Mouse (Mus musculus): ENCODE results near the gene Kank1. TPM values are rescaled to one million over a fixed set of nuclear protein-coding genes. Genes with fewer than 3 reads are reported as not detected.

Kank1 gene
- 10 to 100 TPM; 40.1 to 51.6 TPM for total RNA-seq (2021)

DNA sequence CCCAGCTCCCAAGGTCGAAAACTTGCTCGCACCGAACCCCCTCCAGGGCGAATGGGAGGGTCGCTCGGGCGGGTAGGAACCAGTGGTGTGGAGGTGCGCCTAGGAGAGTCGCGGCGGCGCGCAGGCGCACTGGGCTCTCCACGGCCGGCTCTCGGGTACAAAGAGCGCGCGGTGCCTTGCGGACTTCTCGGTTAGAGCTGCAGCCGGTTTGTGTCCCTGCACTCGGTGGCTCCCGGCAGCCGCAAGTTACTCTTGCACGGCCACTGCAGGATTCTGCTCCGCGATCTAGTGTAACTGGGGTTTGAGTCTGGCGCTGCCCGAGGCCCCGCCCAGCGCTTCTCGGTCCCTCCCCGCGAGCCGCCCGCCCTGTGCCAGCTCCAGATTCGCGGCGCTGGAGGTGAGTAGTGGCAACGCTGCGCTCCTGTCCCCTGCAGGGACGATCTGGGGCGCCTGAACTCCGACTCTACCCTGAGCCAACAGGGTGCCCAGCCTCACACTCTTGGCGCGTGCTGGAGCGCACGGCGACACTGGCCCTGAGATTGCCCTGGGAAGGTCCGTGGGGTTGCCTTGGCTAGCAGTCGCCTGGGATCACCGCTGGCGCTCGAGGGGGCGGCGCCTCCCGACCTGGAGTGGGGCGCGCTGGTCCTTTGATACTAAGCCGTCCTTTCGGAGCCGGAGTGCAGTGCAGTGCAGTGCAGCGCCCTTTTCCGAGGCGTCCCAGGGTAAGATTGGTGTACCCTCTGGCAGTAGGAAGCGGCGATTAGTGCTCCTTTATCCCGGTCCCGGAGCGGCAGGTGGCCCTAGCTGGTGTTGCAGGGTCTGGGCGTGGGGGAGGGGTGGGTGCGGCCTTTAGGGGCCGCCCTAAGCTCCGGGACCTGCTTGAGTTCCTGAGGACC, at the start of gene Kank1:
TSS of gene Kank1 (plus strand) at position 380 of the 896 bp plus-strand sequence.
- peak; percentile 79 to 82 for DNase-seq
- intact Hi-C loops (cut with DNase I) = loop anchor here (2.0 to 5.0 kb wide), 3 partner anchors 80 to 104 kb away; no protein-coding TSS in a partner anchor

DNA sequence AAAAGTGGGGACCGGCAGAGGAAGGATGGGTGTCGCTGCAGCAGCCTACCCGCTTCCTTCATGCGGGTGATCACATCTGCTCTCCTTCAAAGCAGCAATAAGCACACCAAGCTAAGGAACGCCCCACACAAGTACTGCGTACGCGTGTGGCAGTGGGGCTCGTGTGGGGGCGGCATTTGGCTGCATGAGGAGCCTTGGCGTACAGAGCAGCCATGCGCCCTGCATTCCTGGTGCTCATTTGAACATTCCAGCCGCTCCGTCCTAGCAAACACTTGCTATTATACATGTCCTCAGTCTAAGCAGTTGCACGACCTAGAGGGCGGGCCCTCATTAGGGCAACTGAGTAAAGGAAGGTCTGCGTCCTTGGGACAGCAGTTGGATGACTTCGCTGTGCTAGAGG, 49.1 kb upstream of the Kank1 start:
- DNase-seq = no peak

DNA sequence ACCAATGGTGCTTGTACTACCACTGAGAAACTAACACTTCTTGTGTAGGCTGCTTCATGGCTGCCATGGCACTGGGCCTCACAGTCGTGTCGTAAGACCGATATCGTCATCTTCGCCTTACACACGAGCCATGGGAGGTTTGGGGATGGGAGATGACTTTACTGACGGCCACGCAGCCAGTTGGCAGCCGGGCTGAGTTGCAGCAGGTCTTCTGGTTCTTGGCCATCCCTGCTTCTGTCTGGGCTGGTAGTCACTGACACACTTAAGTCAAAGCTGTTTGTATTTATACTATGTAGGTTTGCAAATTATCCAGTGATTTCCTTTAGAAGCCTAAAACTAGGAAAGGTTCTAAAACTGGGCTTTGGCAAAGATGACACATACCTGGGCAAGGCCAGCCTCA, 43.0 kb upstream of the Kank1 start:
- intact Hi-C loops (cut with DNase I) = no loop called here

More for the DNA sequence above, 49.1 kb upstream of the Kank1 start:
- intact Hi-C loops (cut with DNase I) = no loop called here

DNA sequence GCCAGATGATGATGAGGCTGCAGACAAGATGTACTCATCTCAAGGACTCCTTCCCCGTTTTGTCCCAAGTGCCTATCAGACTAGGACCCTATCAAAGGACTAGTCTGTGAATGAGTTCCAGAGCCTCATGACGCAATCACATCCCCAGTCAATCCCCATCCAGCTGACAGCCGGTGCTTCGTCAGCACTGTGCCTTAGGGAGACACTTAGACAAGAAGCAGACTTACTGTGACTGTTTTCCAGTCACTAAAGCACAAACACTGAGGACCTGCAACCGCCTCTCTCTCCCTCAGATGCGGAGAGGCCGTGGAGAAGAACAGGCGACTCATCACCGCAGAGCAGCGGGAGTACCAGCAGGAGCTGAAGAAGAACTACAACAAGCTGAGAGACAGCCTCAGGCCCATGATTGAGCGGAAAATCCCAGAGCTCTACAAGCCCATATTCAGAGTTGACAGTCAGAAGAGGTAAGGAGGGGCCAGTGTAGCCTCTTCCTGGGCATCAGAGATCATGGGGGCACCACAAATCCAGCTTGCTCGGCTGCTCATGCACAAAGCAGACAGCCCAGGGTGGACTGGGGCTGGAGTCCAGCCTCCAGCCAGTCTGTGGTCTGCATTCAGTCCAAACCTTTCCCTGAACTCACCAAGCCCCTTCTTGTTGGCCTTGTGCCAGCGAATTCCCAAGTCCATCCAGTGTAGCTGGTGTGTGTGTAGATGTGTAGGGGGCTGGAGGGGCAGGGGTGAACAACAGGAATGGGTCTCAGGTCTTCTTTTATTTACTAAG, 36.5 kb upstream of the Kank1 start:
- intact Hi-C loops (cut with DNase I) = no loop called here

More for the DNA sequence above, 43.0 kb upstream of the Kank1 start:
- DNase-seq = no peak

GRCm38 (mm10) chr19:25203077-25203476, 33.7 kb upstream of the Kank1 start:
- intact Hi-C loops (cut with DNase I) = no loop called here
- DNase-seq = no peak

More for the DNA sequence above, 36.5 kb upstream of the Kank1 start:
- no peak for DNase-seq

DNA sequence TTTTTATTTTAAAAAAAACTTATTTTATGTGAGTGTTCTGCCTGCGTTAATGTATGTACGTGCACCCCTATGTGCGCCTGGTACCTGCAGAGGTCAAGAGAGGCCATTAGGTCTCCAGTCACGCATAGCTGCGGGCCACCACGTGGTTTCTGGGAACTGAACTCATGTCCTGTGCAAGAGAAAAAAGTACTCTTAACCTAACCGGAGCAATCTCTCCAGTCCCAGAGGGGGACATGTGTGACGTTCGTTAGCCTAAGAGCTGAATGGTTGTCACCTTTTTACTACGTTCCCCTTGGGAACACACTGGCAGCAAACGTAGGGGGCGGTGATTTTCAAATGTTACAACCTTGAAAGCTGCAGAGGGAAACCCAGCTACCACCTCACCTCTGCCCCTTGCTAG, 29.8 kb upstream of the Kank1 start:
- DNase-seq = no peak
- intact Hi-C loops (cut with DNase I) = no loop called here

- peak; percentile 60 to 67 for DNase-seq
- intact Hi-C loops (cut with DNase I) = no loop called here
Observed at GRCm38 (mm10) chr19:25207731-25208361, 28.9 kb upstream of the Kank1 start.

DNA sequence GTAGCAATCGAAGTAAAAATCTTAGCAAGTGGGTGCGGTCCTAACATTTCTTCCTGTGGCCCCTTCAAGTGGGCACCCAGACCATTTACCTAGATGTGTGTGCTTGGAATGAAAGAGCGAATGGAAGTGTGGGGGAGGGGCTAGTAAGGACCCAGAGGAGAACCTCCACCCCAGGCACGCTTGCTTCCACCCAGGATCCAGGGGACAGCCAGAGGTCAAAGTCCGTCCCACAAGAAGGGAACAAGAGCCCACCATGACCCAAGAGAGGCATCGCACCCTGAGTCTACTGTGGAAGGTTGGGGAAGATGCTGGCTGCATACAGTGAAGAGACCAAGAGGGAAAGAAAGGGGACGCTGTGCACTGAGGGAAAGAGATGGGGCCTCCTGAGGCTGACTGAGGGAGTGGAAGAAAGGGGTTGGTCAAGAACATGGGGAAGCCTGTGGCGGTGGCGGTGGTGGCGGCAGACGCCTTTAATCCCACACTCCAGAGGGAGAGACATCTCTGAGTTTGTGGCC, 28.1 kb upstream of the Kank1 start:
- intact Hi-C loops (cut with DNase I) = no loop called here
- no peak for DNase-seq

DNA sequence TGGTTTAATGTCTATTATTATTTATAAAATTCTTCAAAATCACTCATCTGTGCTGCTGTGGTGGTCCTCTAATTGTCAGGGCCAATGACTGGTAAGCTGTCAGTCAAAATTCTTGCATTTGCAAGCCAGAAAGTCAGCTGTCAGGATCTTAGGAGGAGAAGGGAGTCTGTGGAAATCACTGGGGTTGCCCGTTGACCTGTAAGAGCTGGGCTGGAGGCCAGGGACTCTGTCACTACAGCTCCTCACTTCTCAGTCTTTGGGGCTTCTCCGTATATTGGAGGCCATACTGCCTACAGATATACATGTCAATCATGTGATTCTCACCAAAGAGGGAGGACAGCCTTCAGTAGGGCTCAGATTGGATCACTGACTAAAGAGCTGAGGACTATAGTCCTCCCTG, 16.2 kb upstream of the Kank1 start:
- no peak for DNase-seq
- intact Hi-C loops (cut with DNase I) = no loop called here

DNA sequence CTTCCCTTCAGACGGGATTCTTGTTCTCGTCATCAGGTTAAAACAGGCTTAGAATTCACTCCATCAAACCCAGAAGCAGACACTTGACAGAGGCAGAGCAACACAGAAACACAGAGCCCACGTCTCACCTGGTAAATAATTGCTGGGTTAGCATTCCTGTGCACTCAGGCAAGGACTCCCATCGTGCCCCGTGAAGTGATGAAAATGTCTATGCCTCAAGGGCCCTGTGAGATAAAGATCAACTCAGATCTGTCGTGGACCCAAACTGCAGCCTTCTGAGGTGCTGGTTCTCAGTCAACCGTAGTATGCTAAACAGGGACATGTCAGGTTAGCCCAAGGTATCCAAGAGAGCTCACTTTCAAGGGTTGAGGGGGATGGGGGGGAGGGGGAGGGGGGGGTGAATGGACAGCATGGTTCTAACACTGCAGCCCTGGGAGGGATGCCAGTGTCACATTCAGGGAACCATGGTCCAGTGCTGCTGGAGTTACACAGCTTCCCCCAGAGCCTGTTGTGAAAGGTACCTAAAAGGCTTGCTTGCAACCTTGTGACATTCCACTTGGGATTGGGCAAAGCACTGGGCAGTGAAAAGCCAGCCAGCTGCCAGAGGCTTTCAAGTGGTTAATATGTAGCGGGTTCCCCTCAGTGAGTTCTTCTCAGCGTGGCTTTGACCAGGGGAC, 14.7 kb upstream of the Kank1 start:
- no peak for DNase-seq
- intact Hi-C loops (cut with DNase I) = no loop called here

DNA sequence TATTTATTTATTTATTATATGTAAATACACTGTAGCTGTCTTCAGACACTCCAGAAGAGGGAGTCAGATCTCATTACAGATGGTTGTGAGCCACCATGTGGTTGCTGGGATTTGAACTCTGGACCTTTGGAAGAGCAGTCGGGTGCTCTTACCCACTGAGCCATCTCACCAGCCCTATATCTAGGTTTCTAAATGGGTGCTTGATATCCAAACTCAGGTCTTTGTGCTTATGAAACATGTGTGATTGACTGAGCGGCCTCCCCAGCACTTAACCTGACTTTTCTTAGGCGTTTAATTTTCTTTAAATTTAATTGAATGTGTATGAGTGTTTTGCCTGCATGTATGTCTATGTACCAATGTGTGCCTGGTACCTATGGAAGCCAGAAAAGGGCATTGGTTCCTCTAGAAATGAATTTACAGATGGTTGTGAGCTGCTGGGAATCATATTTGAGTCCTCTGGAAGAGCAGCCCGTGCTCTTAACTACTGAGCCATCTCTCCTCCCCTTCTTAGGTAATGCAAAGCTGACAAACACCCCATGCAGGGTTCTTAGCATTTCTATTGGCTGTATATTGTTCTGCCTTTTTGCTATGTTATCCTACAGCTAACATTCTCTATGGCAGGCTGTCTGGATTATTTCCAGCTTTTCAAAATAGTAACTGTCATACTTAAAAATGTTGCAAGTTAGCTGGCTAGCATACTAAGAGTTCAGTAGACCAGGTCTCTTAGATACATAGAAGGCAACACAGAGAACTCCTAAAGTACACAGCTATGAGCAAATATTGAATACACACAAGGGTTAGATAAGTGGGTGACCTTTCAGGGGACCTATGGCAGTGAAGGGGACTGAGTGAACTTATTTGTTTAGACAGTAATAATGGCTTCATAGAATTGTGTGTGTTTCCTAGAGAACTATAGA, 6.5 kb upstream of the Kank1 start:
- no peak for DNase-seq
- intact Hi-C loops (cut with DNase I) = no loop called here

- no peak for DNase-seq
- intact Hi-C loops (cut with DNase I) = no loop called here
Observed at GRCm38 (mm10) chr19:25230975-25231334, 5.8 kb upstream of the Kank1 start.

- intact Hi-C loops (cut with DNase I) = no loop called here
- no peak for DNase-seq
Observed at GRCm38 (mm10) chr19:25232032-25232431, 4.7 kb upstream of the Kank1 start.

DNA sequence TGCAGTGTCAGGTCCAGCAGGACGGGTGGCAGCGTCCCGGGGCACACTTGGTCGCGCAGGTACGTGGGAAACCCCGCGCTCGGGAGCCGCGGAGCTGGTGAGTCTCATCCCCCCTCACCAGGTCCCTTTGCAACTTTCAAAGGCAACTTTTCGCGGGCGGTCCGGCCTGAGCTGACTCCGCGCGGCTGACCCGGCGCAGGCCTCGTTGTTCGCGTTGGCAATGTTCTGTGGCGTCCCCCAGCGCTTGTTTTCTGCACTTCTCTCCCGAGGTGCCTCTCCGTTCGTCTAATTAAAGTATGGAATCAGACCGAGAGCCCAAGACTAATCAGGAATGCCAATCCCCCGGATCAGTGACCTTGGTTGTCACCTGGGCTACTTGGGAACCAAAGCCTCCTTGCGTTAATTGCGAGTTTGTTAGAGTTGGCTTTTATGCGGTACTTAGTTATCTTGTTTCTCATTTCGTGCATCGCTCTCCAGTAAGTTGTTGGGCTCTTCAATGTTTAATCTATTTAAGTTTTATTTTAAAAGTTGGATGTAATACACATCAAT, 791 bp downstream of the Kank1 start:
- intact Hi-C loops (cut with DNase I) = loop anchor here (2.0 to 5.0 kb wide), 3 partner anchors 80 to 105 kb away; no protein-coding TSS in a partner anchor
- DNase-seq = peak; percentile 77 to 79

DNA sequence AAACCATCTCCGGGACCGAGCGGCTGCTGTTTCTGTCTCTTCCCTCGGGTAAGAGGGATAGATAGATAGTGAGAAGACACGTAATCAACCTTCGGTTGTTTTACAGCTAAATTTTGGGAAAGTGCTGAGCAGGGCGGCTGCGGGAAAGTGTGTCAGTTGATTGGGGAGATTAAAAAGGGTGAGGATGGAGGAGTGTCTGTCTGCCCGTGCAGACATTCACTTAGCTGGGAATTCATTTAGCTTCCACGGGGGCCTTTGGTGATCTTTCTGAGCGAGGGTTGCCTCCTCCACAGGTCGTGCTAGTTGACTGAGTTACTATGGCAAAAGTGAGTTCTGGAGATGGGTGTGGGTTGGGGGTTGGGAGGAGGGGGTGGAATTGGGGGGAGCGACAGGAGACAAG, 1.3 kb downstream of the Kank1 start:
- intact Hi-C loops (cut with DNase I) = loop anchor here (5.0 kb wide), 2 partner anchors 79 to 94 kb away; no protein-coding TSS in a partner anchor
- DNase-seq = no peak

- no peak for DNase-seq
- intact Hi-C loops (cut with DNase I) = no loop called here
Observed at GRCm38 (mm10) chr19:25243566-25243965, 6.8 kb downstream of the Kank1 start.

DNA sequence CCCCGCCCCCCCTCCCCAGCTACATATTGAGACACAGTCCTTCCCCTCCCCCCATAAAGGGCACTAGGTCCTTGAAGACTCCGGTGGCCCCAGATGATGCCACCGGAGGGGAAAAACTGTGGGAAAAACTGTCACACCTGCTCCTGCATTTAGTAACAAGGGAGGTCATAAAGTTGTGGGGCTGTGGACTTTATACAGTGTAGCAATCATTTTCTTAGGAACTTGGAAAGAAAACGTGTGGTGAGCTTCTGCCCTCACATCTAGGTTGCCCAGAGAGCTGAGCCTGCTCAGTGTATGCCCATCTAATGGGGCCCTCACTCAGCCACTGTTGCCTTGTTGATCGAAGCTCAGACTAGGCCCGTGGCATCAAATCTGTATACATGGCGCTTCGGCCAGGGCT, 9.3 kb downstream of the Kank1 start:
- no peak for DNase-seq
- intact Hi-C loops (cut with DNase I) = no loop called here

- DNase-seq = no peak
- intact Hi-C loops (cut with DNase I) = no loop called here
Observed at GRCm38 (mm10) chr19:25247858-25248552, 11.2 kb downstream of the Kank1 start.
